Mouse (Mus musculus): ENCODE data around the gene Rasgef1b. TPM values are rescaled to one million over a fixed set of nuclear protein-coding genes. Genes with fewer than 3 reads are reported as not detected.

Gene Rasgef1b
- polyA plus RNA-seq, 1 experiment = 4.5 TPM

DNA sequence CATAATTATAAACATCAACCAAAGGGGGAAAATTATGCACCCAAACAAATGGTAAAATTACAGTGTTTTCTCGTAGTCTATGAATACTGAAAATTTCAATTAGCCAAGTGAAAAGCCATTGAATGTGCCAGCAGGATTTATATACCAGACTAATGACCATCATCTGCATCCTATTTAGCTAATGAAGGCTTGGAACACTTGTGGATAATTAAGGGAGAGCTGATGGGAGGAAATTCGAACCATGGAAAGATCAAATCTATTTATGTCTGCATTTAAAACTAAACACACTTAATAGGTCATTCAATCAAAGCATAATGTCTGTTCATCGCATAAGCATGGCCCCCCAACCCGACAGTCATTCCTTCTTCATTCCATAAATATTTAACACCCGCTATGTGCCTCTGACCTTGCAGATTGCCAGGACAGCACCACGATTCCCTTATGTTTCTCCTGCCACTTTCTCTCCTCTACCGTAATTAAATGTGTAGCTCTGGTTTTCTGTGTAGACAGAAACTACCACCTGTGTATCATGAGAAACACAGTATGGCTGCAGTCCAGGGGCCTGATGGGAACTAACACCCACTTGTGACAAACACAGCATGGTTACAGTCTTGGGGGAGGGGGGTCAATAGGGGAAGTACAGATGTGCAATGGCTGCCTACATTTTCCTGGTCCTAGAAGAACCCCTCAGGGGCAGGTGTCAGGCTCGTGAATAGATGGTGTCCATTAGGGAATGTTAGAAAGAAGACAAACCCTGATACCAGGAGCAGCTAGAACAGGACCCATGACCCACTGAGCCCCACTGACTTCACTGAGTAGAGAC lies 164.2 kb downstream of the Rasgef1b start:
- DNase-seq = no peak
- H3K27ac ChIP-seq (ENCODE audit: control insufficient read depth, insufficient read depth, low read length) = no peak overlapping the region
- no peaks in the 10 kb centered on the region for H3K27me3 ChIP-seq (ENCODE audit: control insufficient read depth, insufficient read depth, low read length)
- no peaks in the 10 kb centered on the region for H3K4me1 ChIP-seq (replicated peaks; ENCODE audit: control insufficient read depth, insufficient read depth, low read length)
- no peaks in the 10 kb centered on the region for H3K36me3 ChIP-seq (ENCODE audit: control insufficient read depth, insufficient read depth, low read length)
- 90% methylated on average over 8 of the region's 8 CpGs for WGBS
- TF ChIP-seq POLR2A (IDR thresholded peaks at IDR 0.05; ENCODE audit: control insufficient read depth, extremely low read depth, insufficient read depth, low read length, poor library complexity) = no peak
- TF ChIP-seq CTCF (IDR thresholded peaks at IDR 0.05; ENCODE audit: borderline replicate concordance, control insufficient read depth, extremely low read depth, insufficient read depth, low read length, poor library complexity) = no peak
- H3K4me3 ChIP-seq (ENCODE audit: control insufficient read depth, insufficient read depth, low read length) = no peak overlapping the region

DNA sequence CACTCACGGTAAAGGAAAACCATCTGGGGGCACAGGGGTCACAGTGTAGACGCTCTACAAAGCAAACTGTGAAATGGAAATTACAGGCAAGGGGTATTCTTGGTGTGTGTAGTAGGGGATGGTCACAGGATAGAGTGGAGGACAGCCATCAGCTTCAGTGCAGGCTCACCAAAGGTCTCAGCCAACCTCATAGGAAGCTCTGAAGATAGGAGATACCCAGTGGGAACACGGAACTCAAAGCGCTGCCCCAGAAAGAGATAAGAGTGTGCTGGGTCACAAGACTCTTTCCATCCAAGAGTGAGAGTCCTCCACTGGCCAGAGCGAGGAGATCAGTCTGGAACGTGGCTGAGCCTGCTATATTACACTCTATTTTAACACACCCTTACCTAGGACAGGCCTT lies 166.8 kb downstream of the Rasgef1b start:
- no peak overlapping the region for H3K4me3 ChIP-seq (ENCODE audit: control insufficient read depth, insufficient read depth, low read length)
- TF ChIP-seq CTCF (IDR thresholded peaks at IDR 0.05; ENCODE audit: borderline replicate concordance, control insufficient read depth, extremely low read depth, insufficient read depth, low read length, poor library complexity) (no peak), POLR2A (IDR thresholded peaks at IDR 0.05; ENCODE audit: control insufficient read depth, extremely low read depth, insufficient read depth, low read length, poor library complexity) (no peak)
- no peak overlapping the region for H3K27ac ChIP-seq (ENCODE audit: control insufficient read depth, insufficient read depth, low read length)
- no peaks in the 10 kb centered on the region for H3K36me3 ChIP-seq (ENCODE audit: control insufficient read depth, insufficient read depth, low read length)
- H3K27me3 ChIP-seq (ENCODE audit: control insufficient read depth, insufficient read depth, low read length) = no peaks in the 10 kb centered on the region
- DNase-seq = no peak
- 98% methylated on average over 6 of the region's 6 CpGs for WGBS
- H3K4me1 ChIP-seq (replicated peaks; ENCODE audit: control insufficient read depth, insufficient read depth, low read length) = no peaks in the 10 kb centered on the region

DNA sequence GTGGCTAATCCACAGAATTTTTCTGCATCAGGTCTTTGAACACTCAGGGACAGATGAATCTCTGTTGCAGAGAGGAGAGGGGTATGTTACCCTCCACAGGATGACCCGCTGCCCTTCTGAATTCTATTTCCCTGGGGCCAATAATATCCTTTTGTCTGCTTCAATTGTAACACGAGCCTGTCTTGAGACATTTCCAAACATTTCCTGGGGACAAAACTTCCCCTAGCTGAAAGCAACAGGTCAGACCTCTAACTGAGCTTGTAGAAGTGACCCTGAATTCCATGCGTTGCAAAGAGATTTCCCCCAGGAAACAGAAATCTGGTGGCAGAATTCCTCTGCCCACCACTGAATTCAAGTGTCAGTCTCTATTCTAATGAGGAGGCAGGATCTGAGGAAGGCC lies 169.1 kb downstream of the Rasgef1b start:
- no peak overlapping the region for H3K4me3 ChIP-seq (ENCODE audit: control insufficient read depth, insufficient read depth, low read length)
- no peaks in the 10 kb centered on the region for H3K4me1 ChIP-seq (replicated peaks; ENCODE audit: control insufficient read depth, insufficient read depth, low read length)
- no peaks in the 10 kb centered on the region for H3K27me3 ChIP-seq (ENCODE audit: control insufficient read depth, insufficient read depth, low read length)
- no peaks in the 10 kb centered on the region for H3K36me3 ChIP-seq (ENCODE audit: control insufficient read depth, insufficient read depth, low read length)
- WGBS = 84% methylated on average over 3 of the region's 3 CpGs
- TF ChIP-seq POLR2A (IDR thresholded peaks at IDR 0.05; ENCODE audit: control insufficient read depth, extremely low read depth, insufficient read depth, low read length, poor library complexity) = no peak
- TF ChIP-seq CTCF (IDR thresholded peaks at IDR 0.05; ENCODE audit: borderline replicate concordance, control insufficient read depth, extremely low read depth, insufficient read depth, low read length, poor library complexity) = no peak
- DNase-seq = no peak
- H3K27ac ChIP-seq (ENCODE audit: control insufficient read depth, insufficient read depth, low read length) = no peak overlapping the region

DNA sequence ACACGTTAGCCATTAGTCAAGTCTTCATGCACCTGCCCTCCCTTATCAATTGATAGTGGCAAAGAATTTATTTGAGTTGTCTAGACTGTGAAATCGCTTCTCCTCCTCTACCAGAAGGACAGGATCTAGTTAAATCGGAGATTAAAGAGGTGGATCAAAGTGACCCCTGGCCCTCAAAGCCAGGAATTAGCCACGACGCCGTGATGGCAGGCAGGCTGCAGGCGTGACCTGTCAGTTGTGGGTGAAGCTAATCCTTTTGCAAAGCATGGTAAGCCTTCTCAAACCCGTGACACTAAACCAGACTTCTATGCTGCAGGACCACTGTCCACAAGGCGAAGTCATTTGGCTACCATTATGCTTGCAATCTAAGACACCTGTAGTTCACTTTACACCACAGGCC lies 170.6 kb downstream of the Rasgef1b start:
- DNase-seq = no peak
- no peak overlapping the region for H3K4me3 ChIP-seq (ENCODE audit: control insufficient read depth, insufficient read depth, low read length)
- no peaks in the 10 kb centered on the region for H3K27me3 ChIP-seq (ENCODE audit: control insufficient read depth, insufficient read depth, low read length)
- TF ChIP-seq CTCF (IDR thresholded peaks at IDR 0.05; ENCODE audit: borderline replicate concordance, control insufficient read depth, extremely low read depth, insufficient read depth, low read length, poor library complexity) (no peak), POLR2A (IDR thresholded peaks at IDR 0.05; ENCODE audit: control insufficient read depth, extremely low read depth, insufficient read depth, low read length, poor library complexity) (no peak)
- no peaks in the 10 kb centered on the region for H3K4me1 ChIP-seq (replicated peaks; ENCODE audit: control insufficient read depth, insufficient read depth, low read length)
- 93% methylated on average over 9 of the region's 9 CpGs for WGBS
- H3K36me3 ChIP-seq (ENCODE audit: control insufficient read depth, insufficient read depth, low read length) = no peaks in the 10 kb centered on the region
- no peak overlapping the region for H3K27ac ChIP-seq (ENCODE audit: control insufficient read depth, insufficient read depth, low read length)

DNA sequence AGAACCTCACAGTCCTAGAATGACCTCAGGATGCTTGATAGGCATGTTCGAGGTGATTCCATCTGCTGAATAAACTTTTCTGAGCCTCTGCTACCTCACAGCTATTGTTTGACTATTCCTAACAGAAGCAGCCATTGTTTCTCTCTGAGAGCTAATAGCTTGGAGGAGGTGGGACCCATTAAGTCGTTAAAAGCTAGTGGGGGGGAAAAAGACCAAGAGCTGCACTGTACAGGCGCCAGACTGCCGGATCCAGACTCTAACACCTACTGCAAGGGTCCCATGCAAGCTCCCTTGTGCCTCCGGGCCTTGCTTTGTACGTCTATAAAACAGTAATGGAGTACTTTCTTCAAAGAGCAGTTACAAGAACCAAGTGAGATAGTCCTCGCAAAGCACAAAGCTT lies 176.2 kb downstream of the Rasgef1b start:
- H3K4me3 ChIP-seq (ENCODE audit: control insufficient read depth, insufficient read depth, low read length) = no peak overlapping the region
- H3K4me1 ChIP-seq (replicated peaks; ENCODE audit: control insufficient read depth, insufficient read depth, low read length) = no peaks in the 10 kb centered on the region
- no peak overlapping the region for H3K27ac ChIP-seq (ENCODE audit: control insufficient read depth, insufficient read depth, low read length)
- no peaks in the 10 kb centered on the region for H3K36me3 ChIP-seq (ENCODE audit: control insufficient read depth, insufficient read depth, low read length)
- H3K27me3 ChIP-seq (ENCODE audit: control insufficient read depth, insufficient read depth, low read length) = no peaks in the 10 kb centered on the region
- no peak for TF ChIP-seq CTCF (IDR thresholded peaks at IDR 0.05; ENCODE audit: borderline replicate concordance, control insufficient read depth, extremely low read depth, insufficient read depth, low read length, poor library complexity)
- no peak for DNase-seq
- 78% methylated on average over 7 of the region's 7 CpGs for WGBS

DNA sequence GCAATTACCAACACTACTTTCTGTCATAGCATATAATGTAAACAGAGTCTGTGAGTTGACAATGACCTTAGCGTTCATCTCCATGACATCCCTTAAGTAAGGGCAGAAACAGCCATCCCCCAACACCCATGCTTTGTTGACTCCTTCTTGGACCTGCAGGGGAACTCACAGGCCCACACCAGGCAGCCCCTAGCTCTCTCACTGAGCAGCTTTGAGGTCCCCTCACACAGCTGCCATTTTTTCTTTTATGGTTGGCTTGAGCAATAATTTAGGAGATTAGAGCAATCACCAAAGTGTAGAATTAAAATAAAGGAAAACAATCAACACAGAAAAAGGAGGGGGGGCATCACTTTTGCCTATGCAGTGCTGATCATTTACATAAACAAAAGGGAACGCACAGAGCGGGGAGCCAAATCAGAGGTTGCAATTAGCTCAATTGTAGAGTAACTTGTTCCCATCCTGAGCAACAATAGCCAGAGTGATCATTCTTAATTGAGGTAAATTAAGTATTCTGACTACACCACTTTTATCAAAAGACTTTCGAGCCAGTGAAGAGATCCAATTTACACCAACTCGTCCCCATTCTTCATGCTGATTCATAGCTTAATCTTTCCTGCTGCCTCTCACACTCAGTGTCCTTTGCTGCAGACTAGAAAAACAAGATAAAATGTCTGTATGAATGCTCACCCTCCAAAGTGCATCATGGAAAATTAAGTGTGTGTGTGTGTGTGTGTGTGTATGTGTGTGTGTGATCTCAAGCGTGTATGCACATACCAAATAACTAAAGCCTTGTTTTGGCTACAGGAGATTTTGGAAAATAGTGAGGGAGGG lies 184.0 kb downstream of the Rasgef1b start:
- Histone ChIP-seq H3K27me3 (ENCODE audit: control insufficient read depth, insufficient read depth, low read length) (no peaks in the 10 kb centered on the region), H3K4me3 (ENCODE audit: control insufficient read depth, insufficient read depth, low read length) (no peak overlapping the region), H3K27ac (ENCODE audit: control insufficient read depth, insufficient read depth, low read length) (no peak overlapping the region), H3K36me3 (ENCODE audit: control insufficient read depth, insufficient read depth, low read length) (no peaks in the 10 kb centered on the region), H3K4me1 (replicated peaks; ENCODE audit: control insufficient read depth, insufficient read depth, low read length) (no peaks in the 10 kb centered on the region)
- 91% methylated on average over 6 of the region's 6 CpGs for WGBS
- no peak for TF ChIP-seq POLR2A (IDR thresholded peaks at IDR 0.05; ENCODE audit: control insufficient read depth, extremely low read depth, insufficient read depth, low read length, poor library complexity)
- no peak for TF ChIP-seq CTCF (IDR thresholded peaks at IDR 0.05; ENCODE audit: borderline replicate concordance, control insufficient read depth, extremely low read depth, insufficient read depth, low read length, poor library complexity)
- DNase-seq = no peak
